Mouse (Mus musculus): Measurements from ENCODE around the gene Gm17571. TPM values are rescaled to one million over a fixed set of nuclear protein-coding genes. Genes with fewer than 3 reads are reported as not detected.

The Gm17571 gene
- total and polyA plus RNA-seq, 3 experiments = not detected

DNA sequence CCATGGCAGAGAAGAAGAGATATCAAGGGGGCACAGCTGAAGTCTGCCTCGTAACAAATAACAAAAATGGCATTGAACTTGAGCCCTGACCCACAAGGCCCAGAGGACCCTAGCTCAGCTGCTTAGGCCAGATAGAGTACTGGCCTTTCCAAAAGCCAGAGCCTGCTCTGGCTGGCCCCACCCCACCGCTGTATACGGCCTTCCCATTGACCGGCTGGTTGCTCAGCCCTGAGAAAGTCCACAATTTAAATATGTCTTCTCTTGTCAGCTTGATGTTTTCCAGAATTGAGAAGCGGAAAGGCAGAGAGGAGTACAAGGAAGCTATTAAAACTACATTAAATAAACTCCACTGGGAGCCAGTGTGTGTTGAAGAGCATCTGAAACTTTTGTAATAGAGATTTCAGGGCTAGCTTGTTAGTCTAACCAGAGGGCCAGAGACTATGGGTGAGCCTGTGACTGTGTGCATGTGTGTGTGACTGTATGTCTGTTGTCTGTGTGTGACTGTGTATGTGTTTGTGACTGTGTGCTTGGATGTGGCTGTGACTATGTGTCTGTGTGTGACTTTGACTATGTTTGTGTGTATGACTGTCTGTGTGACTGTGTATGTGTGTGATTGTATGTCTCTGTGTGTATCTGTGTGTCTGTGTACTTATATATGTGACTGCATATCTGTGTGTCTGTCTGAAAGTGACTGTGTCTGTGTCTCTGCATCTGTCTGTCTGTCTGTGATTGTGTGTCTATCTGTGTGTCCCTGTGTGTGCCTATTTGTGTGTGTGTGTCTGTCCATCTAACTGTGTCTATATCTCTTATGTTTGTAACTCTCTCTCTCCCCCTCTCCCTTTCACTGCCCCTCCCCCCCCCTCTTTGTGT is 36.9 kb upstream of the Gm17571 start:
- Histone ChIP-seq H3K27ac (ENCODE audit: control insufficient read depth, low read depth, low read length) (no peak overlapping the region), H3K27me3 (ENCODE audit: control insufficient read depth in 1 of 2, insufficient read depth in 2 of 2, low read length in 2 of 2) (peaks cover 0 to 1% of the 10 kb centered on the region in 2 experiments; a peak in 2 of 4 replicates), H3K4me3 (ENCODE audit: control insufficient read depth in 1 of 2, insufficient read depth in 1 of 2, low read depth in 2 of 2, low read length in 2 of 2) (no peak overlapping the region), H3K9me3 (replicated peaks; ENCODE audit: insufficient read depth, low read length) (no peaks in the 10 kb centered on the region), H3K9ac (ENCODE audit: control insufficient read depth, low read depth, low read length, poor library complexity, severe bottlenecking) (no peak overlapping the region), H3K4me1 (ENCODE audit: control insufficient read depth in 1 of 2, insufficient read depth in 2 of 2, low read length in 2 of 2) (no peaks in the 10 kb centered on the region), H3K36me3 (ENCODE audit: control insufficient read depth in 1 of 2, insufficient read depth in 2 of 2, low read length in 2 of 2) (no peaks in the 10 kb centered on the region), H3K79me2 (ENCODE audit: control insufficient read depth, insufficient read depth, low read length, poor library complexity) (no peaks in the 10 kb centered on the region)
- no peak for TF ChIP-seq SMC3 (IDR thresholded peaks at IDR 0.05; ENCODE audit: low read depth, low read length)
- peak; percentile 56; the same call in 1 of the 2 replicates for TF ChIP-seq POLR2AphosphoS5 (IDR thresholded peaks at IDR 0.05; ENCODE audit: borderline replicate concordance, low read depth, low read length)
- TF ChIP-seq CHD2 (IDR thresholded peaks at IDR 0.05; ENCODE audit: low read length) = no peak
- TF ChIP-seq ZNF384 (IDR thresholded peaks at IDR 0.05; ENCODE audit: low read depth, low read length) = no peak
- DNase-seq (ENCODE audit: low read depth, low spot score) = no peak

- Histone ChIP-seq H3K27ac (ENCODE audit: control insufficient read depth, low read depth, low read length) (no peak overlapping the region), H3K9me3 (replicated peaks; ENCODE audit: insufficient read depth, low read length) (no peaks in the 10 kb centered on the region), H3K36me3 (ENCODE audit: control insufficient read depth in 1 of 2, insufficient read depth in 2 of 2, low read length in 2 of 2) (no peaks in the 10 kb centered on the region), H3K4me1 (ENCODE audit: control insufficient read depth in 1 of 2, insufficient read depth in 2 of 2, low read length in 2 of 2) (no peaks in the 10 kb centered on the region), H3K4me3 (ENCODE audit: control insufficient read depth in 1 of 2, insufficient read depth in 1 of 2, low read depth in 2 of 2, low read length in 2 of 2) (no peak overlapping the region), H3K27me3 (ENCODE audit: control insufficient read depth in 1 of 2, insufficient read depth in 2 of 2, low read length in 2 of 2) (no peaks in the 10 kb centered on the region; a peak in 1 of 4 replicates), H3K79me2 (ENCODE audit: control insufficient read depth, insufficient read depth, low read length, poor library complexity) (no peaks in the 10 kb centered on the region), H3K9ac (ENCODE audit: control insufficient read depth, low read depth, low read length, poor library complexity, severe bottlenecking) (no peak overlapping the region)
- TF ChIP-seq GABPA (IDR thresholded peaks at IDR 0.05; ENCODE audit: low read depth, low read length) (no peak), GATA1 (IDR thresholded peaks at IDR 0.05; ENCODE audit: low read depth, low read length) (no peak), MAZ (IDR thresholded peaks at IDR 0.05; ENCODE audit: low read depth, low read length) (no peak), JUND (IDR thresholded peaks at IDR 0.05; ENCODE audit: low read depth, low read length) (no peak), E2F4 (IDR thresholded peaks at IDR 0.05; ENCODE audit: borderline replicate concordance, low read depth, low read length) (no peak), RCOR1 (IDR thresholded peaks at IDR 0.05; ENCODE audit: low read depth, low read length) (no peak), ETS1 (IDR thresholded peaks at IDR 0.05; ENCODE audit: low read depth, low read length) (no peak), RAD21 (IDR thresholded peaks at IDR 0.05; ENCODE audit: low read depth, low read length) (no peak), ZKSCAN1 (IDR thresholded peaks at IDR 0.05; ENCODE audit: low read depth, low read length) (no peak), NRF1 (IDR thresholded peaks at IDR 0.05; ENCODE audit: insufficient read depth, low read depth, low read length, poor library complexity, severe bottlenecking) (no peak), POLR2A (IDR thresholded peaks at IDR 0.05; ENCODE audit: control insufficient read depth in 1 of 2, insufficient read depth in 1 of 2, low read depth in 1 of 2, low read length in 2 of 2, poor library complexity in 1 of 2) (no peak), USF2 (IDR thresholded peaks at IDR 0.05; ENCODE audit: borderline replicate concordance in 1 of 2, insufficient read depth in 1 of 2, low read depth in 1 of 2, low read length in 2 of 2) (no peak)
- DNase-seq (ENCODE audit: low read depth, low spot score) = no peak
Observed at GRCm38 (mm10) chr9:13479275-13479674, 32.7 kb upstream of the Gm17571 start.

All from MEL (cell line).